Mouse (Mus musculus) heart, embryonic 10.5 days (tissue): ENCODE data around the gene Zfp445. TPM values are rescaled to one million over a fixed set of nuclear protein-coding genes. Genes with fewer than 3 reads are reported as not detected.

Experiments
- DNase-seq: peaks from one replicate; pipeline ENCODE4 v3.0.0-alpha.2; 2017; ENCODE audit warnings: low spot score
- H3K27ac ChIP-seq: fragments of 300-500 bp; sonication (generic); 2 replicates; pipeline ENCODE4 v1.5.1; 2016; ENCODE audit warnings: mild to moderate bottlenecking
- H3K27me3 ChIP-seq: fragments of 300-500 bp; sonication (generic); 2 replicates; pipeline ENCODE4 v1.6.1; 2016; ENCODE audit warnings: mild to moderate bottlenecking; ENCODE audit not compliant: poor library complexity, insufficient read depth, severe bottlenecking
- H3K36me3 ChIP-seq: fragments of 300-500 bp; sonication (generic); 2 replicates; pipeline ENCODE4 v1.6.1; 2016; ENCODE audit warnings: mild to moderate bottlenecking, moderate library complexity
- H3K4me1 ChIP-seq: fragments of 300-500 bp; sonication (generic); 2 replicates; pipeline ENCODE4 v1.6.1; 2016; ENCODE audit warnings: mild to moderate bottlenecking
- H3K4me3 ChIP-seq: fragments of 300-500 bp; sonication (generic); 2 replicates; pipeline ENCODE4 v1.5.1; 2016; ENCODE audit warnings: mild to moderate bottlenecking, moderate library complexity
- H3K9me3 ChIP-seq: fragments of 300-500 bp; sonication (generic); 2 replicates; pipeline ENCODE4 v1.6.1; 2016; ENCODE audit warnings: mild to moderate bottlenecking, moderate library complexity
- WGBS: fragments of 180-500 bp; shearing (Covaris S2); methylation state at CpG from one replicate; pipeline ENCODE4 v1.1.7; 2016; 5-methylcytosine and 5-hydroxymethylcytosine counted together
- polyA plus RNA-seq: library from polyadenylated mRNA; unstranded; fragments of >200 nt; fragmentation: Nextera tagmentation; extraction: Ambion mirVana; gene quantifications from 2 replicates; pipeline ENCODE4 v1.2.1, GENCODE M21; 2016

Zfp445 gene
- polyA plus RNA-seq, 1 experiment from 2014 or later = 50.7 TPM

DNA sequence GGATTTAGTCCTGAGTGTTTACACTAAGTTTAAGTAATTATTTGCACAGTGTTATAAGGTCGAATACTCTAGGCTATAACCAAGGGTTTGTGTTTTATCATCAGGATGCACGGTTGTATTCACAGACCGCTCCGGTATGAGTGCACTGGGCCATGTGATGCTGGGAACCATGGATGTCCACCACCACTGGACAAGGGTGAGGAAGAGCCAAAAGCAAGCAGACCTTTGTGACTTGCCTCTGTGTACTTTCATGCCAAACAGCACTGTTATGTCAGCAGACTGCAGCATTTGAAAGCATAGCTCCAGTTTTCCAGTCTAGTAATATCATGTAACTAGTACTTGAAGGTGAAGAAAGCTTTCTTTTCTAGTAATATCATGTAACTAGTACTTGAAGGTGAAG lies 39.1 kb downstream of the Zfp445 start:
- H3K9me3 ChIP-seq = no peaks in the 10 kb centered on the region
- no peaks in the 10 kb centered on the region for H3K27me3 ChIP-seq
- no peak overlapping the region for H3K4me3 ChIP-seq
- DNase-seq = no peak
- no peak overlapping the region for H3K27ac ChIP-seq
- 87% methylated on average over 4 of the region's 4 CpGs for WGBS
- H3K4me1 ChIP-seq = no peaks in the 10 kb centered on the region
- peaks cover 36% of the 10 kb centered on the region for H3K36me3 ChIP-seq

DNA sequence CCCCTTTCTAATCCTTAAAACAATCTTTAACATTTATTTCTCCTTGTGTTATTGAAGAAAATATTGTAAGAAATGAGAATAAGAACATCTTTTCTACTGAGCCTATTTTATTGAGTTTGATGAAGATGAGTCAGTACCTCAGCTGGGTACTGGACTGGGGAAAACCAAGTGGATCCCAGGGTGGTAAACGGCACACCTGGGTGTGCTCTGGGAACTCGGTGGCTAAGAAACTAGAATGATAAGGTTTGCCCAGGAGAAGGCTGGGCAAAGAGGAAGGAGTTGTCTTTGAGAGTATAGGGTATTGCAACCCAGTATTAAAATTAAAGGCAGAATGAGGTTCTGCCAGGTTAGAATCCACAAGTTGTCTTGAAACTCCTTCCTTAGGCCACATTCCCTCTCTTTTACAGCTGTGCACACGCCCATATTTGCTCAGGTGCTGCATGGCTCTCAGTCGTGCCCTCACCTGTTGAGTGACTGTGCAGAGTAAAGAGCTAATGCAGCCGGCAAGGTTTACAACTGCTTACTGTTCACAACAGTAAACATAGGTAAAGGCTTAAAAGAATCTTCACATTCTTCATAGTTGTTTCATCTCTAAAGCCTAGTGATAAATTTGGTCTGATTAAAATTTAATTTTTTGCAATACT lies 42.3 kb downstream of the Zfp445 start:
- Histone ChIP-seq H3K9me3 (no peaks in the 10 kb centered on the region), H3K27ac (no peak overlapping the region), H3K4me1 (no peaks in the 10 kb centered on the region), H3K4me3 (no peak overlapping the region), H3K36me3 (peaks cover 38% of the 10 kb centered on the region), H3K27me3 (no peaks in the 10 kb centered on the region)
- WGBS = 75% methylated on average over 5 of the region's 5 CpGs
- DNase-seq = no peak

DNA sequence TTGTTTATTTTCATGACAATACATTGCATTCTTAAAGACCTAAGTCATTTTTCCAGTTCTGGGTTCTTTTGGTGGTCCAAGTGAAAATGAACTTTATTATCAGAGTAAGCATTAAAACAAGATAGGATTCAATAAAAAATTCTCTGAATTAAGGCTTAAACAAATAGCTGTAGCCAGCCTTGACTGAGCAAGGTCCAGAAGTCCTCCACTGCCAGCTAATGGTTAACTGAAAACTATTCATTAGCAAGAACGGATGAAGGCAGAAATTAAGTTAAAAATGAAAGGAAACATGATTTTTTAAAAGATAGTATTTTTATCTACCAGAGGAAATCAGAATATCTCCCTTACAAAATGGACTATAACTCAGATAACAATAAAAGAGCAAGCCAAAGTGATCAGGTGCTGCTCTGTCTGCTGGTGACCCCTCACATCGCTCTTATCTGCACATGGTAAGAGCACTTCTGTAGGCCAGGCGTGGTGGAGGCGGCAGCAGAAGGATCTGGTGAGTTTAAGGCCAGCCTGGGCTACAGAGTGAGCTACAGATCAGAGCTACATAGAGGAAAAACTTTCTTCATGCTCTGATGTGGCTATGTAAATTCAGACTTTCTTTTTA lies 50.5 kb downstream of the Zfp445 start:
- Histone ChIP-seq H3K9me3 (no peaks in the 10 kb centered on the region), H3K27ac (no peak overlapping the region), H3K27me3 (no peaks in the 10 kb centered on the region), H3K4me3 (no peak overlapping the region), H3K4me1 (no peaks in the 10 kb centered on the region), H3K36me3 (peaks cover 6% of the 10 kb centered on the region; the same call in 1 of the 2 replicates)
- no peak for DNase-seq
- 65% methylated on average over 4 of the region's 4 CpGs for WGBS

DNA sequence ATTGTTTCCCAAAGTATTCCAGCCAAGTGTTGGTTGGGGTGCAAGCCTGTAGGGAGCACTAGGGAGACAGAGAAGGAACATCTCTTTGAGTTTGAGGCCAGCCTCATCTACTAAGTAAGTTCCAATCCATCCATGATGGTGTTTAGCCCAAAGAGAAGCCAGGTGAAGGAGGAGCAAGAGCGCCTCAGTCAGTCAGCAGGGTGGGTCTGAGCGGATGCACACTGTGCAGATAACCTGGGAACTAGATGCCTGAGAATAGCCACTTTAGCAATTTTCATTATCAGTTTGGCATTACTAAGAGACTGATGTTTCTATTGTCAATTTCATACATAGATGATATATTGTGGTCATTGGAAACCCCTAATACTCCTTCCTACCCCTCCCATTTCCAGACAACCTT lies 51.0 kb downstream of the Zfp445 start:
- H3K27ac ChIP-seq = no peak overlapping the region
- H3K27me3 ChIP-seq = no peaks in the 10 kb centered on the region
- no peaks in the 10 kb centered on the region for H3K9me3 ChIP-seq
- 90% methylated on average over 2 of the region's 2 CpGs for WGBS
- no peak for DNase-seq
- H3K36me3 ChIP-seq = 0 out of 2 replicates have a peak, but pooled peaks cover 3% of the 10 kb centered on the region
- H3K4me1 ChIP-seq = no peaks in the 10 kb centered on the region
- H3K4me3 ChIP-seq = no peak overlapping the region

DNA sequence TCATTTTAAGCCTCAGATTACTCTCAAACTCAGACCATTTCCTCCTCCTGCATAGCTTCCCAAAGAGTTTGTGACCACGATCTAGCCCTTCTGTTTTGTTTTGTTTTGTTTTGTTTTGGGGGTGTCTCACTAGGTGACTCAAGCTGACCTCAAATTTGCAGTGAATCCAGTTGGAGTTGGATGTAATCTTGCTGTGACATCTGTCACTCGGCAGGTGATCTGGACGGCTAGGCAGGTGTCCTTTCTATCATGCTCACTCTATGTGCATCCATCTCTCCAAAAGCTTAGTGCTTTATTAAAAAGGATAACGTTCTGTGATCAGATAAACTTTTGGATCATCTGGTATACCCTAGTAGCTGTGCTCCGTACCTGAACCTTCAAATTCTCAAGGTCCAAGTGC lies 53.4 kb downstream of the Zfp445 start:
- Histone ChIP-seq H3K4me3 (no peak overlapping the region), H3K27me3 (no peaks in the 10 kb centered on the region), H3K4me1 (no peaks in the 10 kb centered on the region), H3K9me3 (no peaks in the 10 kb centered on the region), H3K36me3 (no peaks in the 10 kb centered on the region), H3K27ac (no peak overlapping the region)
- no peak for DNase-seq
- 76% methylated on average over 5 of the region's 5 CpGs for WGBS

DNA sequence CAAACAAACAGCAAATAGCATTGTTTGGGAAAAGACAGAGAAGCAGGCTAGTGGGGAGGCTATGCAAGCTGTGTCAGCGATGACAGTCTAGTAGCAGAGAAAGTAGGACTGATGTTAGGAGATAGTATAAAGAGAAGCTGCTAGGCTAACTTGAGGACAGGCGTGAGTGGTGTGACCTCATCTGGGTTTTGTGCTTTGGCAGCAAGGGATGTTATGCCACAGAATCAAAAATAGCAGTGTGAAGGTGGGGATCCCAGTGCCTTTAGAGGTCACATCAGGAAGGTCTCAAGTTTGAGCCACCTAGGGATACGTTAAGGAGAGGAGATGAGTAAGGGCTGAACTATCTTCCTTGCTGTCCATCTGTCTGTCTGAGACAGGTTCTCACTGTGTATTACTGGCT lies 55.6 kb downstream of the Zfp445 start:
- no peaks in the 10 kb centered on the region for H3K27me3 ChIP-seq
- WGBS = 63% methylated on average over 3 of the region's 3 CpGs
- H3K9me3 ChIP-seq = no peaks in the 10 kb centered on the region
- DNase-seq = no peak
- H3K27ac ChIP-seq = no peak overlapping the region
- peaks cover 12% of the 10 kb centered on the region for H3K4me1 ChIP-seq
- no peaks in the 10 kb centered on the region for H3K36me3 ChIP-seq
- H3K4me3 ChIP-seq = no peak overlapping the region

DNA sequence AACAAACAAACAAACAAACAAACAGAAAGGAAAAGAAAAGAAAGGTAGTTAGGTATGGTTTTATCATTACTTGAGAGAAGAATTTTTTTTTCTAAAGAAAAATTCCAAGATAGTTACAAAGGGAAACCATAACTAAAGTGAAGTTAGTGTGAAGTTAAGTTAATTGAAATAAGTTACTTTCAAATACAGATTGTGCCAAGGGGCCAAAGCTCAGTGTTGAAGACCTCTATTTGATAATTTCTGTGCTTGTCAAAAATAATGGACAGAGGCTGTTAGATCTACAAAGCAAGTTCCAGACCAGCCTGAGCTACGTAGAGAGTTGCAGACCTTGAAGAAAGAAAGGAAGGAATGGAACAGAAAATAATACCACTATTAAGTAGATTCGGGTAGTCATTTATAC lies 58.6 kb downstream of the Zfp445 start:
- H3K36me3 ChIP-seq = no peaks in the 10 kb centered on the region
- DNase-seq = no peak
- H3K27me3 ChIP-seq = no peaks in the 10 kb centered on the region
- WGBS = 92% methylated on average over 2 of the region's 2 CpGs
- H3K27ac ChIP-seq = no peak overlapping the region
- no peaks in the 10 kb centered on the region for H3K9me3 ChIP-seq
- H3K4me1 ChIP-seq = peaks cover 17% of the 10 kb centered on the region
- H3K4me3 ChIP-seq = no peak overlapping the region

DNA sequence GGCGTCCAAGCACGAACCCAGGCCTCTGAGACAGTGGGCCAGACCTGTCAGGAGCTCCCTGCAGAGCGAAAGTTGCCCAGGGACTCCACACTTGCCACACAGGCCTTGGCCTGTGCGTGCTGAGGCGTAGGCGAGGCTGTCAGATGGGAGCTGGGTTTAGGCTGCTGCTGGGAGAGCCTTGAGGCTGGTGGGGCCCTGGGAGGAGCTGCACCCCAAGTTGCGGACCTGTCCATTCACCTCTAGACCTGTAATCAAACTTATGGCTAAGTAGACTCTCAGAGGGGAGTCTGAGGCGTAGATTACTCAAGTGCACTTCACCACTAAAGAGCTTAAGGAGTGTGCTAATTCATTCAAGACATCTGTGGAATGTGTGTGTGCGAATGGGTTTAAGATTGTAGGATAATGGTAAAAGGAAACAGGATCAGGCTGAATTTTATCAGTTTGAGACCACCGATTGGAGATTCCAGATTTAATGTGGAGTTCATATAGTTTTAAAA lies 59.9 kb downstream of the Zfp445 start:
- Histone ChIP-seq H3K9me3 (no peaks in the 10 kb centered on the region), H3K27me3 (no peaks in the 10 kb centered on the region), H3K4me1 (peaks cover 17% of the 10 kb centered on the region), H3K36me3 (no peaks in the 10 kb centered on the region), H3K4me3 (peak overlapping the region; percentile 80), H3K27ac (peak overlapping the region; percentile 93)
- no peak for DNase-seq
- WGBS = 8% methylated on average over 10 of the region's 10 CpGs

DNA sequence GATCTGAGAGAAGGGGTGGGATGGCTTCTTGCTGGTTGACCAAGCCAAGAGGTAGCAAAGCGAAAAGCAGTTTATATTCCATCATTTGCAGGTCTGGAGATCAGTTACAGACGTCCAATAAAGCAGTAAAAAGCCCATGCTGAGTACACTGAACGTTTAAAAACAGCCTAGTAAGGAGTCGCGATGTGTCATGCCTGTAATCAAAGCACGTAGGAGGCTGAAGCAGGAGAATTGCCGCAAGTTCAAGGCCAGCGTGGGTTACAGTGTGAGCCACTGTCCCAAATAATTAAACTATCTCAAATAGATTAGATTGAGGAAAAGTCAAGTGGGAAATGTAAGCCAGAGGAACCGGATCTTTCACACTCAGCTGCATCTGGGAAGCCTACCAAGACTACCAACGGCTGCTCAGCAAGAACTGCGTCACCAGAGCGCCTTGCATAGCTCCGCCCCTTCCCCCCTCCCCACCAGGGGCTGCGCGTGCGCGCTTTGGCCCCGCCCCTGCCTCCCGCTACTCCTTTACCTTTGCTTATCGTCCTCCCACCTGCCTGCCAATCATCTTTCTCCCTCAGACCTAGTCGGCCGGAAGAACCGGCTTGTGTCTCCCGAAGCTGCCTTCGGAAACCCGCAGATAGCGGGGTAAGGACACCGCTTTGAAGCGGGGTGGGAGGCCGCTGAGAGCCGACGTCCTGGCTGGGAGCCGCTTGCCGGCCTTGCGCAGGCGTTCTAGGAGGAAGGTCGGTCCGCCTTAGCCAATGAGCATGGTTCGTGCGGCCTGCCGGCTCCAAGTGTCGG lies 60.6 kb downstream of the Zfp445 start, which contains the start of gene Tcaim:
TSS of gene Tcaim (plus strand) at position 487 of the 792 bp plus-strand sequence.
- Histone ChIP-seq H3K27me3 (no peaks in the 10 kb centered on the region), H3K27ac (peak within 1 kb of the TSS; percentile 93), H3K4me1 (peaks cover 17% of the 10 kb centered on the region), H3K36me3 (no peaks in the 10 kb centered on the region), H3K4me3 (peak within 1 kb of the TSS; percentile 80), H3K9me3 (no peaks in the 10 kb centered on the region)
- WGBS = 6% methylated on average over 42 of the region's 42 CpGs
- DNase-seq = peak; percentile 98

Other genes with a start within 250 kb of the Zfp445 start
- 0.10 and 0.18 TPM in 2 replicates for gene Topaz1, start 118.7 kb downstream of the Zfp445 start, polyA plus RNA-seq
- gene Tcaim, start 60.5 kb downstream of the Zfp445 start, polyA plus RNA-seq = 3.2 and 4.5 TPM in 2 replicates
- gene Gm35549, start 22.0 kb downstream of the Zfp445 start, polyA plus RNA-seq = not detected in 2 replicates
- gene Zkscan7, start 19.7 kb upstream of the Zfp445 start, polyA plus RNA-seq = 2.4 and 3.0 TPM in 2 replicates
- 14.5 and 20.4 TPM in 2 replicates for gene Zfp105, start 57.1 kb upstream of the Zfp445 start, polyA plus RNA-seq
- gene 1110059G10Rik, start 85.0 kb upstream of the Zfp445 start, polyA plus RNA-seq = 15.5 and 16.6 TPM in 2 replicates
- gene Kif15, start 85.0 kb upstream of the Zfp445 start, polyA plus RNA-seq = 37.3 and 46.9 TPM in 2 replicates
- 15.7 and 16.1 TPM in 2 replicates for gene Tmem42, start 155.3 kb upstream of the Zfp445 start, polyA plus RNA-seq
- gene Tgm4, start 168.7 kb upstream of the Zfp445 start, polyA plus RNA-seq = 0.27 and 0.73 TPM in 2 replicates
- 63.7 and 63.9 TPM in 2 replicates for gene Zdhhc3, start 247.2 kb upstream of the Zfp445 start, polyA plus RNA-seq
- gene Exosc7, start 247.2 kb upstream of the Zfp445 start, polyA plus RNA-seq = 102 and 138 TPM in 2 replicates